Mouse (Mus musculus) left cerebral cortex, postnatal 36 days (tissue): ENCODE results near the gene Tmprss9. TPM values are rescaled to one million over a fixed set of nuclear protein-coding genes. Genes with fewer than 3 reads are reported as not detected.
A peak's percentile ranks its signal among the peaks of the same experiment; 100 is the strongest.

Source experiments
- DNase-seq, 2 experiments: peaks; one replicate each; pipeline ENCODE4 v3.0.0; 2021 to 2022; ENCODE audit warnings: low spot score in 2 of 2, mixed read lengths in 1 of 2
- intact Hi-C: fragments of 180-260 bp; cut with DNase I; formaldehyde crosslinking; loops from one replicate; pipeline ENCODE4 v1.15.1; 2025
- total RNA-seq, 2 experiments: library from RNA; stranded (reverse); gene quantifications; 2 replicates each; pipeline ENCODE4 v1.2.3; 2021

Gene Tmprss9
- total RNA-seq, 2 experiments from 2014 or later = 0.32 TPM; not detected in 1

DNA sequence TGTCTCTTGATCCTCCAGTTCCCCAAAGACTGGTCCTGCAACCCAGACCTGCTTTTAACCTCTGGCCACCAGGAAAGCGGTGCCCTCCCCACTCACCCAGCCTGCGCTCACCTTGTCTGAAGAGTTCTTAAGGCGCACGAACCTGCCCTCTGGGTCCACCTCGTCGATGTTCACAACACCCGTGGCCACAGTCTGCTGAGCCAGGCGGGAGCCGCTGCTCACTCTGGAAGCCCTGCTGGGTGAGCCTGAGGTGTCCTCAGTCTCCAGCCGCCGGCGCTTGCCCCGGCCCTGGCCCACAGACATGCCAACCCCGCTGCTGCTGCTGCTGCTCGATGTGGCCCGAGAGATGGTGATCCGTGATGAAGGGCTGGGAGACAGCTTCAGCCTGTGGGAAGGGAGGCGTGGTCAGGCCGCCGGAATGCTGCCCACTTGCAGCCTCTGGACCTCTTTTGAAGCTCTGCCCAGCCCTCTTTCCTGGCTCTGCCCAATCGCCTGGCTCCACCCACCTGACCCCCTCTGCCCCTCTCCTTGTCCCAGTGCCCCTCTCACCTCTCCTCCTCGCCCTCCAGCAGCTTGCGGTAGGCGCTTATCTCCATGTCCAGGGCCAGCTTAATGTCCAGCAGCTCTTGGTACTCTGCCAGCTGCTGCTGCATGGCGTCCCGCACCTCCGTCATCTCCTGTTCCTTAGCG, 32.5 kb downstream of the Tmprss9 start:
- intact Hi-C loops = no loop called here
- DNase-seq = no peak

- intact Hi-C loops = no loop called here
- DNase-seq = no peak
Observed at GRCm38 (mm10) chr10:80904709-80905108, 33.1 kb downstream of the Tmprss9 start.

DNA sequence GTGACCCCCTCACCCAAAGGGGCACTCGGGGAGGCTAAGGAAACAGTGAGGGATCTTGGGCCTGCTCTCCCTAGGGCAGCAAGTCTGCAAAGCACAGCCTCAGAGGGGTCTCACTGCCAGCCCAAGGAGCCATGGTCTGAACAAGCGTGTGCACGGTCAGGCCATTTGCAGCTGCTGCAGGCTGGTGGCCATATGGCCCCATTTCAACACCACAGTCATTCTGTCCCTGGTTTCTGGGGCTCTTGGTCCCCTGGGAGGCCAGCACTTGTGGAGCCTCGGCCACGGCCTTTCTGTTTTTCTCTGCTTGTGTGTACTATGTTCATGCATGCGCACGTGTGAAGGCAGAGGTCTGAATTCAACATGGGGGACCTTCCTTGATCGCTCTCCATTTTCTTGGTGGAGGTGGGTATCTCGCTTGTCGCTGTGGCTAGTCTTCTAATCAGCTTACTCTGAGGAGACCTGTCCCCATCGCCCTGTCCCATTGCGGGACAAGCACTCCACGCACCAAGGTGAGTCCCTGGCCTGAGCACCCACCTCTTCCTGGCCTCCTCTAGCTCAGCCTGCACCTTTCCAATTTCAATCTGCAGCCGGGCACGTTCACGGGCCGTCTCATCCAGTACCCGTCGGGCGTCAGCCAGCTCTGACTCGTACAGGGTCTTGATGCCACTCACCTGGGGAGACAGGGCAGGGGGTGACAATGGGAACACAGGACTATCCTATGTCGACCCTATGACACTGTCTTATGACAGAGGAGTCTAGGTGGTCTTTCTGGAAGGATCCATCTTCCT, 37.9 kb downstream of the Tmprss9 start:
- no peak for DNase-seq
- intact Hi-C loops = loop anchor here (10.0 kb wide), 1 partner anchor 175 kb away; no protein-coding TSS in a partner anchor

- intact Hi-C loops = loop anchor here (10.0 kb wide), 1 partner anchor 173 kb away; no protein-coding TSS in a partner anchor
- no peak for DNase-seq
Observed at GRCm38 (mm10) chr10:80911354-80911753, 39.7 kb downstream of the Tmprss9 start.

DNA sequence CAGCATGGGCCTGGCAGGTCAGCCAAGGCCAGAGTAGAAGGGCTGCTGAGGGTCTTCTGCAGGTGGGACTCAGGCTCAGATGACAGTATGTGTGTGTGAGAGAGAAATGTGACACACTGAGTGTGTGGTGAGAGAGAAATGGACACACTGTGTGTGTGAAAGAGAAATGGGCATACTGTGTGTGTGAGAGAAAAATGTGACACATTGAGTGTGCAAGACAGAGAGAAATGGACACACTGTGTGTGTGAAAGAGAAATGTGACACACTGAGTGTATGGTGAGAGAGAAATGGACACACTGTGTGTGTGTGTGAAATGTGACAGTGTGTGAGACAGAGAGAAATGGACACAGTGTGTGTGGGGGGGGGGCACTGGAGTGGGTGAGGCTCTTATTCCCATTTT, 40.2 kb downstream of the Tmprss9 start:
- intact Hi-C loops = loop anchor here (10.0 kb wide), 1 partner anchor 173 kb away; no protein-coding TSS in a partner anchor
- no peak for DNase-seq

GRCm38 (mm10) chr10:80913364-80914011, 41.8 kb downstream of the Tmprss9 start:
- intact Hi-C loops = loop anchor here (10.0 kb wide), 1 partner anchor 171 kb away; no protein-coding TSS in a partner anchor
- DNase-seq = no peak

GRCm38 (mm10) chr10:80914253-80914656, 42.6 kb downstream of the Tmprss9 start:
- intact Hi-C loops = loop anchor here (10.0 kb wide), 1 partner anchor 171 kb away; no protein-coding TSS in a partner anchor
- DNase-seq = no peak

GRCm38 (mm10) chr10:80915260-80915659, 43.6 kb downstream of the Tmprss9 start:
- no peak for DNase-seq
- intact Hi-C loops = loop anchor here (10.0 kb wide), 1 partner anchor 170 kb away; no protein-coding TSS in a partner anchor

DNA sequence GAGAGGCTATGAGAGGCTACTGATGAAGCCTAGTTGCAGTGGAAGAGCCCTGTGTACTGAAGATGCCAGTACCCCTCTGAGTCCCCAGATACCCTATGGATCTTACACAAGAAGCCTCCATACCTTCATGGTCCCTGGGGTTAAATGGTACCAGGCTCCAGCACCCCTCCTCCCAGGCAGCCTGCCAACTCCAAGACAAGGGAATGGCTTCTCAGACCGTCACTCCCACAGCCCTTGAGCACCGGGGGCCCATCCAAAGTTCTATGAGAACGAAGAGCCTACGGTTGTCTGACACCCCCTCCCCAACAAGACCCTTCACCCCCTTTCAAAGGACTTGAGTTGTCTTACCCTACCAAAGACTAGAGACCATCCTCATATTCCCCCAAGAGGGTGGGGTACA, 44.1 kb downstream of the Tmprss9 start:
- intact Hi-C loops = loop anchor here (10.0 kb wide), 1 partner anchor 169 kb away; no protein-coding TSS in a partner anchor
- no peak for DNase-seq

- intact Hi-C loops = loop anchor here (10.0 kb wide), 1 partner anchor 167 kb away; no protein-coding TSS in a partner anchor
- no peak for DNase-seq
Observed at GRCm38 (mm10) chr10:80917336-80917778, 45.7 kb downstream of the Tmprss9 start.

DNA sequence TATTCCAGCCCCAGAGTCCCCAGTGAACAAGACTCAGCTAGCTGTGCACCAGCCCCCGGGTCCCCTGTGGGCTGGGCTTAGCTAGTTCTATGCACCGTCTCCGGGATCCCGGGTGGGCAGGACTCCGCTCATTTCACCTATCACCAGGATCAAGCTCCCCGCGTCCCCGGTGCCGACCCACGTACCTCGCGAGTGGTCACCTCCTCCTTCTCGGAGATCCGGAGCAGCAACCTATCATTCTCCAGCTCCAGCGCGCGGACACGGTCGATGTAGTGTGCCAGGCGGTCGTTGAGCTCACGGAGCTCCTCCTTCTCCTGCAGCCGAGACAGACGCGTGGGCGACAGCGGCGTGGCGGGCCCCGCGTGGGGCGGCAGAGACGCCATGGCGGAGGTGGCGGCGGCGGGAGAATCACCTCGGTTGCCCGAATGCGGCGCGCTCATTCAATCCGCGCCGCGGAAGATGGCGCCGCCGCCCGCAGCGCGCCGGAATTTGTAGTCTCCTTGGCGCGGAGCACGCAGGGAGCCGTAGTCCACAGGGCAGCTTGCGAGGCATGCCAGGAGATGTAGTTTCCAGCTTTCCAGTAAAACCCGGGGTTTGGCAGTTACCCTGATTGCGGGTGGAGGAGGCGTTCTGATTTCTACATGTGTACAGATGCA, 46.3 kb downstream of the Tmprss9 start, which contains the start of gene Lmnb2:
TSS of gene Lmnb2 (minus strand) at position 467 of the 656 bp plus-strand sequence.
- intact Hi-C loops = loop anchor here (10.0 kb wide), 1 partner anchor 167 kb away; no protein-coding TSS in a partner anchor
- peak; percentile 87 to 89 for DNase-seq

DNA sequence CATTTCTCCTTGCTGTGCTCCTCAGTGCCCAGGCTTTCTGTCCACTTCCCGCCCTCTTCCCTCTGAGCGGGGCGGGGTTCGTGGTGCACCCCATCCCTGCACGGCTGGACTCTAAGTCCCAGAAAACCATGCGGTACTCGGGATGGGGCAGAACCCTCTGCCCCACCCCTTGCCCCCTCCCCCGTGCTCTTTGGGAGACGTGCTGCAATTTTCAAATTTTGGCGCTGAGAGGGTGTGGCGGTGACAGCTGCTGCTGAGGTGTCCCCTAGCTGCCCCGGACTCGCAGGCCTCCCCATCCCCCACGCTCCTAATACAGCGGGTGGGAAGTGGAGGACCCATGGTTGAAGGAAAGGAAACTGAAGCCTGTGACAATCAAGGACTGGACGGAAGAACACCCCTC, 50.3 kb downstream of the Tmprss9 start:
- no peak for DNase-seq
- intact Hi-C loops = no loop called here

DNA sequence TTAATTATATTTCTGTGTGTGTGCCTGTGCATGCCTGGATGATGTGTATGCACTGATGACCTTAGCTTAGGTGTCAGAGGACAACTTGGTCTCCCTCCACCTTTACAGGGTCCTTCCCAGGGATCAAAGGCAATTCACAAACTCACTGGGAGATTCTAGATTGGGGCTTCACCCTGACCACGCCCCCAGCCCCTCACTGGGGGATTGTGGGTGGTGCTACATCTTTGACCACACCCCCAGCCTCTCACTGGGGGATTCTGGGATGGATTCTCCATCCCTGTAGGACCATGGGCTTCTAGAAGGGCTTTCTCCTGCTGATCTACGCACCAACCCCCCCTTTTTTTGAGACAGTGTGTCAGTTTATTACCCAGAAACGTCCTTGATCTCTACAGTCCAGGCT, 53.8 kb downstream of the Tmprss9 start:
- intact Hi-C loops = no loop called here
- DNase-seq = no peak

- peak; percentile 93 to 94 for DNase-seq
- intact Hi-C loops = loop anchor here (1.0 to 2.0 kb wide), 2 partner anchors 26 to 67 kb away; no protein-coding TSS in a partner anchor
Observed at GRCm38 (mm10) chr10:80928586-80929298, 57.1 kb downstream of the Tmprss9 start.

- peak; percentile 98 for DNase-seq
- intact Hi-C loops = loop anchor here (2.0 kb wide), 1 partner anchor 25 kb away; no protein-coding TSS in a partner anchor
Observed at GRCm38 (mm10) chr10:80929299-80930226, 57.9 kb downstream of the Tmprss9 start, which contains the start of gene Gadd45b. Gadd45b (plus strand) TSS chr10:80930073.

DNA sequence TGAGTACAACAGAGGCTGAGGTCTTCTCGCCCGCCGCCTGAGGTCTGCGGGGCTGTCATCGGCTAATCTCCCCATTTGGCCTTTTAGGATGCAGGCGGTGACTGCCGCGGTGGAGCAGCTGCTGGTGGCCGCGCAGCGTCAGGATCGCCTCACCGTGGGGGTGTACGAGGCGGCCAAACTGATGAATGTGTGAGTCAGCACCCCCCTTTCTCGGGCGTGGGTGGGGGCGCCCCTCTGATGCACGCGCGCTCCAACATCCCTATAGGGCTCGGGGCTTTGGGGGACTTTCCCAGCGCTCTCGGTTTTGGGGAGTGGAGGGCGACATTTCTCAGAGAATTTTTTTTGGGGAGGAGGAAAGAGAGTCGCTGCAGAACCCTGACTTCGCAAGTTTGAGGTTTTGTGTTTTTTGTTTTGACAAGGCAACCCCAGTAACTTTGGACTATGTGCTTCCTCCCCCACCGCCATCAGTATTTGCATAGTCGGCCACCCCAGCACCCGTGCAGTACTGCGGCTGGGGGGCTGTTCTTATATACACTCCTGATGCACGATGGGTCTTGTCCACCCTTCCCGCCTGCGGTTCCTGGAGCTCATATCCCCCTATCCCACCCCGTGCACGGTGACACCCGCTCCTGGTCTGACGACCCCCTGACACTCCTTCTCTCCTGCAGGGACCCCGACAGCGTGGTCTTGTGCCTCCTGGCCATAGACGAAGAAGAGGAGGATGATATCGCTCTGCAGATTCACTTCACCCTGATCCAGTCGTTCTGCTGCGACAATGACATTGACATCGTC, 58.9 kb downstream of the Tmprss9 start:
- DNase-seq = peak; percentile 58 to 69

More for the DNA sequence above, 58.9 kb downstream of the Tmprss9 start:
- intact Hi-C loops = no loop called here
